Mouse (Mus musculus) monocyte, adult 5-6 weeks (primary cell): ENCODE data around the gene Gm45261. TPM values are rescaled to one million over a fixed set of nuclear protein-coding genes. Genes with fewer than 3 reads are reported as not detected.

Experiments
- ATAC-seq: fragments of 153-309, 156-312 bp; replicated peaks from 2 replicates; pipeline ENCODE4 v1.8.0; 2017; ENCODE audit warnings: mild to moderate bottlenecking; ENCODE audit not compliant: low TSS enrichment, insufficient number of reproducible peaks, severe bottlenecking, poor library complexity, low FRiP score
- total RNA-seq: library from RNA; stranded (forward); fragments of 200-1000, 200-491, 200-594 nt; gene quantifications from 3 replicates; pipeline ENCODE4 v1.2.3, GENCODE M21; 2017

Gene Gm45261
- total RNA-seq: not detected in 3 replicates

DNA sequence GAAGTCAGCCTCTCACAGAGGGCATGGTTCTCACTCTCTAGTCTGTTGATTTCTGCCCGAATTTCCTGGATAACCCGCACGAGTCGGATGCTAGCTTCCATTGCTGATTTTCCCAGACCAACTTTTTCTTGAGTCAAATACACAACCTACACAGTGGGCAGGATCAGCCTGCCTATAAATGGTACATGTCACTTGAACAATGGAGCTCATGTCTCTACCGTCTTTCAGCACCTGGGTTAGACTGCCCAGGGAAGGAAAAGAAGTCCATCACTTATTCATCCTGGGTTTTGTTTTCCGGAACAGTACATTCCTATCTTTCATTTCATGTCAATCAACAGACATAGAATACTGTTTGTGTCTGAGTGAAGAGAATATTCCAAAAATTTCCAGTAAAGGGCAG is at the start of gene Gm45261:
Gm45261 (minus strand) TSS at position 101 of the 400 bp plus-strand sequence.
- no peak for ATAC-seq

DNA sequence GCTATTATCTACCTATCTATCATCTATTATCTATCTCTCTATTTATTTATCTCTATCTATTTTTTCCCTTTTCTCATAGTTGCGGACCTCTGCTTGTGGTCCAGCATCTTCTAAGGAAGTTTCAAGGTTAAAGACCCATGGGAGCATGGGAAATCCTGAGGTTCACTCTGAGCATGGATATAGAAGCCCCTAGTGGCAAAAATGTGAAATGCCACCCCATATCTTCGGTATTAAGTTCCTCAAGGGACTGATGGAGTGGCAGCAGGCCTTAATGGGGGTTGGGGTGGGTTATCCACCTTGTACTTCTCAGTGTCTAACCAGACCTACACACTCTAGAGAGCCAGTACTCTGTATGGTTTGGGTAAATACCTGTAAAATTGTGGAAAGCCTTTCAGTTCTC is 43.5 kb upstream of the Gm45261 start:
- ATAC-seq: no peak

DNA sequence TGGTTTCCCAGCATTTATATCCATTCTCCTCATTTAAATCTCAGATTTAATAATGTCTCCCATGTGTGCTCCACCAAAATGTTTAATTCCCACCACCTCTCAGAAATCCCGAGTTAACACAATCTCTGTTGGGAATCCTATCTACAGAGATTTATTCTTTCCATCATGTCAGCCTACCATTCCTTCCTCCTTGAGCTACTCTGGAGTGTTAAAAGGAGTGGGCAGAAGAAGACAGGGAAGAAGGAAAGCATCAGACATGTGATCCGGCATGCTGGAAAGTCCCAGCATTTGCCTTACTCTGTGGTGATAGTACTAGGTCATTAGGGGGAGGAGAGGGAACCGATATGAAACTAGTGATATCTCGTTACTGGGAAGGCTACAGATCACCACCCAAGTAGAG is 42.8 kb upstream of the Gm45261 start:
- ATAC-seq: no peak

DNA sequence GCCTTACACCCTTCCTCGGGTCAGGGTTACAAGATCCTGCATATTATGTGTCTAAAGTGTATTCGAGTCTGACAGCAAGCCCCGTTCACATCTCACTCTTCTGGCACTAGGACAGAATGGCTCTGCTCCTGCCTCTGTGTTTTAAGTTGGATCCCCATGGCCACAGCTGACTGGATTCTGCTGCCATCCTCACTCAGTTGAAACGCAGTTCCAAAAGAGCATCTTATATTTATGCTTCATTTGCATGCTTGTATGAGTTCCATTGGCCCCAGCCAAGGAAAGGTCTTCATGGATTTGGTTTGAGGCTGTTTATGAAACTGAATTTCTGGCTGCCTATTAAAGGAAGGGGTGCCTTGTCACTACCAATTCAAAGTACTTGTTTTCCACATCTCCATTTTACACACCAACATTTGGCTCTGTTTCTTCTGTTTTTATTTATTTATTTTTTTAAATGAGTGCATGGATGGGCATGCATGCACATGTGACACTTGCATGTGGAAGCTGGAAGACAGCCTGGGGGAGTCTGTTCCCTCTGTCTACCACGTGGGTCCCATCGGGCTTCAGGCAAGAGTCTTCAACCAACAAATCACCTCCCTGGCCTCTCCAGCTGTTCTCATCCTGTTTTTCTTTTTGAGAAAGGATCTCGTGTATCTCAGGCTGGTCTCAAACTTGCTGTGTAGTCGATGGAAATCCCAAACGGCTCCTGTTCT is 41.4 kb upstream of the Gm45261 start:
- no peak for ATAC-seq

DNA sequence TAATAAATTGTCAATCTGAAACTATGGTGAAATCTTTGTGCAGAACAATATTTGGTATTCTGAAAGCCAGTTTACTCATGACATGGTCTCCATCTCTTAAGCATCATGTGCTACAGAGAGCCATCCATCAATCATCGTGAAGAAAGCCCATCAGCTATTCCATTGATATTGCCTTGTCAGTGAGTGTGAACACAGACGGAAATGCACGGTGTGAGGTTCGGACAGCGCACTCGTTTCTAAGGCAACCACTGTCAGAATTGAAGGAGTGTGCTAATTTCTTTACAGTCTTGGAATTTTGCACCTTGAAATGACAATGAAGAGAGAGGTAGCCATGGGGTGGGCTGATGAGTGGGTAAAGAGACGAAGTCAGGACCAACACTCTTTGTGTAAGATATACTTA is 38.0 kb upstream of the Gm45261 start:
- no peak for ATAC-seq

DNA sequence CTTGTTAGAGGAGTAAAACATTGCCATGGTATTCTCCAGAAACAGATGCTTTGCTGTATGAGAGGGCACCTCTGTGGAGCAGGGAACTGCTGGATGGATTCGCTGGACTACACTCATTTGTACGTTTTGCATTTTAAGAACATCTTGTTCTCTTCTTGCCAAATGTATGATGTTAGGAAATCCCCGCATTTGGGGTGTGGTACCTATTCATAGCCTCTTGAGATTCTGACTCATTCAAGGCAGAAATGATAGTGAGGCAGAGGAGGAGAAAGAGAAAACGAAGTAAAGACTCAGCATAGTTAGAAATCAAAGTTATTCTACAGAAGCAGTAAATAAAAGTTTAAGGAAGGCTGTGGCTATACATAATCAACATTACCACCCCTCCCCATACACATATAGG is 35.1 kb upstream of the Gm45261 start:
- ATAC-seq: peak; percentile 71

DNA sequence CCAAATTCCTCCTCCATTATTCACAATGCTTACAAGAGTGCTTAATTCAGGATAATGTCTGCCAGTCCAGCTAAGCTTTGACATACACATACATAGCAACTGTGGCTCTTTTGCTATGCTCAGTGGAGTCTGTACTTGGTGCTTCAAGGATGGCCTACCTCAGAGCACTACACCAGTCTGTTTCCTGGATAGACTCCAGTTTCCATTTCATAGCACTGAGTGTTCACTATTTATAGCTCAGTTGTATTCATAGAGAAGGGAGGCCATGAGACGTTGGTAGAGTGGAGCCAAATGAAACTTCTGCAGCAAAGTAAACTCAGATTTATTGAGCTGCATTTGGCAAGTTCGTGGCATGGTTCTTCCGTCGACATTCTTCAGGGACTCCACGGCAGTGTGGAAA is 22.2 kb upstream of the Gm45261 start:
- ATAC-seq: no peak

DNA sequence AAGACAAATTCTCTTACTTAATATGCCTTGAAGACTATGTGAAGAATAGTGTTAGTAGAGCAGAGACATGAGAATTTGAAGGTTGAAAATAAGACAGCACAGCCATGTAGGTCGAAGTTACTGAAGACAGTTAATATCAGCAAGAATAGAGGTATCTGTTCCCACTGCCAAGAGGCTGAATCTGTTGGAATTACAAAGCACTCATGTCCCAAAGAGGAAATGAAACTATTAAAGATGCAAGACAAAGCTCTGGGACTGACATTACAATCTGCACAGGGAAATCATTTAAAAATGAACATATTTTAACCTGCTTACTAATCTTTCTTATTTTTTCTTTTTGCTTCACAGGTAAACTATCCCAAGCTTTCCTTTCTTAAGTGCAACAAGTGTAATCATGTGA is 13.7 kb upstream of the Gm45261 start:
- ATAC-seq: 0 out of 2 replicates have a peak, but pooled peaks have one; percentile 31

DNA sequence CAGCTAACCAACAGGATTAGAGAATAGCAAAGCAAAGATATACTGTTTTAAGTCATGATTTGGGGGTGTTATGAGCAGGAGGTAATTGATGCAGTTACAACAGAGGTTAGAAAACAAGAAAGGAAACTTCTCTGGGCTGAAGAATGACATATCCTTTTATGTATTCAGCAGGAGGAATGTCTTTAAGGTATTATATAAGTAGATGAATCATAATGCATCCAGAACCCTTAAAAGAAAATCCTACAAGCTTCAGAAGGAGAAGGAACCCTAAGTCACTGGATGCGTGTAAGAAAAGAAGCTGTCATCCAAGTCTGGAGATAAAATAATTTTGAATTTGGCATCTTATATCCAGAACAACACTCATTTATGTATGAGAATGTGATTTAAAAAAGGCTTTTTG is 11.1 kb upstream of the Gm45261 start:
- ATAC-seq: no peak

DNA sequence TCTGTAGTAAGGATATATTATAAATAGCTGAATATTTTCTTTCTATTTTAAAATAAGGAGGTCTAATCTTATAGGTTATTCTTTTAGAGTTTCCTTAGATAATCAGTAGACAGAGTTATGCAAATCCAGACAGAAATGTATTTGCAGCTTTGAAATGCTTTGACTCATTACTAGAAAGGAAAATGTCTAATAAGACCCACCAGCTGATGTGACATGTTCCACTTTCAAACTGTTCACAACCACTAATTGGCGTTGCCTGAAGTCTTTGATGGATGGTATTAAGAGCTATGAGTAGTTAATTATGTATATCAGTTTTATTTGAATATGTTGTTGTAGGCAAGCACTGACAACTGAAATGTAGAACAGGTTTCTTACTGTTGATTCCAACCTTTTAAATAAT is 1.3 kb downstream of the Gm45261 start:
- no peak for ATAC-seq

DNA sequence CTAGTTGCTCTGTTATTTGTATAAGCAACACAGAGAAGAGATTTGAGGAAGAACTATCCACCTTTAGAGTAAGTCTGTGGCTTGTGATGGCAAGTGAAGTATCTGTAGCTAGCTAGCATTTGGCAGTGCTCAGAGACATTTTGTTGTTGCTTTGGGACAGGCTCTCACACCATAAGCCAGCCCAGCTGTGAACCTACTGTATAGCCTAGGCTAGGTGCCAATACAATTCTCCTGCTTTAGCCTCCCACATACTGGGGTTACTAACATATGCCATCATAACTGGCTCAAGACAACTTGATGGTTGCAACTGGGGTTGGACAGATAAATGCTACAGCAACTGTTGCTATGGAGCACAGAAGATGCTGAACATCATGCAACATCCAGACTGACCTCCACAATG is 1.8 kb downstream of the Gm45261 start:
- no peak for ATAC-seq

DNA sequence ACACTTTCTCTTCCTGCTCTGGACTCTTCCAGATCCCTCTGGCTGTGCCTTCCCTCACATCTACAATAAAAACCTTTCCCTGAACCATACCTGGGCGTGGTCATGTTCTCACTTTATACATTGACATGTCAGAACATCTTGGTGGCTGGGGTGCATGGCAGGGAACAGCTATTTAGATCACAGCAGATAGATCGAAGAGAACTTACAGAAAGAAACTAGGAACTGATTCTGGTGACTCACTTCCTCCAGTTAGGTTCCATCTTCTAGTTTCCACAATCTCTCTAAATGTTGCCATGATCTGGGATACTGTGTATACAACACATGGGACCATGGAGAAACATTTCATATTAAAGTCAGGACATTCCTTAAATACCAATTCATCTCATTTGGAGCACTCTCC is 7.3 kb downstream of the Gm45261 start:
- 0 out of 2 replicates have a peak, but pooled peaks have one; percentile 46 for ATAC-seq

DNA sequence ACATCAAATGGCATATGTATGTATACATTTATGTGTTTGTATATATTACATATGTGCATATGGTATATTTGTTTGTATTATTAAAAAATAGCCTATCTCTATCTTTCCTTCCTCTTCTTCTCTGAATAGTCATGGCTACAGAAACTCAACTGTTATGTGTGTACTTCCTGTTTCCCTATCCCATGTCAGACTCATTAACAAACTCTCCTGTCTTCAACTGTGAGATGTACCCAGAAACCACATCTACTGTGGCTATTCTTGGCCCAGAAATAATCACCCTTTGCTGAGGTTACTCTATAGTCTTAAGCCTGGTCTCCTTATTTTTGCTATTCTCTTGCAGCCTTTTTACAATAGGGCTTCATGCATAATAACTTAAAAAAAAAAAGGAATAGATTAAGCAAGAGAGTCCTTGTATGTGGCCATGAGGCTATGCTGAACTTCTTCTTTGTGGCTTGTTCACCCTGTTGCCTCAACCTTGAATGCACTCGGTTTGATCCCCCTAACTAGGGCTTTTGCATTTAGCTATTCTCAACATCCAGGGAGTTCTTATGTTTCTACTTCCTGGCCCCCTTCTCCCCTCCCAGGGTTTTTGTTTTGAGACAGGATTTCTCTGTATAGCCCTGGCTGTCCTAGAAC is 9.2 kb downstream of the Gm45261 start:
- ATAC-seq: peak; percentile 79

DNA sequence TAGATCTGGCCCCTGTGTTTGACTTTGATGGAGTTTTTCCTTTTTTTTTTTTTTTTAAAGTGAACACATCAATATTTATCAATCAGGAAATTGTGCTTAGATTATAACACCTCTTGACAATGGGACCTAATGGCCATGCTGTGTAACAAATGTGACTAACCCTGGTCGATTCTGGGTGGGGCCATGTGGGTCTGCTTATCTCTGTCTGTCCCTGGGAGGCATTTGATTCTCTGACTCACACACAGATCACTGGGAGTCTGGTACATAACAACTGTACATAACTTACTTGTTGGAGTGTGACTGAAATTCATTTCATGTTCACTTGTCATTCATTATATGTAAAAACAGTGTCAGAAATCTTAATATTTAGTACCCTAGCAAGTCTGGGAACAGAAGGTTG is 13.7 kb downstream of the Gm45261 start:
- ATAC-seq: no peak

DNA sequence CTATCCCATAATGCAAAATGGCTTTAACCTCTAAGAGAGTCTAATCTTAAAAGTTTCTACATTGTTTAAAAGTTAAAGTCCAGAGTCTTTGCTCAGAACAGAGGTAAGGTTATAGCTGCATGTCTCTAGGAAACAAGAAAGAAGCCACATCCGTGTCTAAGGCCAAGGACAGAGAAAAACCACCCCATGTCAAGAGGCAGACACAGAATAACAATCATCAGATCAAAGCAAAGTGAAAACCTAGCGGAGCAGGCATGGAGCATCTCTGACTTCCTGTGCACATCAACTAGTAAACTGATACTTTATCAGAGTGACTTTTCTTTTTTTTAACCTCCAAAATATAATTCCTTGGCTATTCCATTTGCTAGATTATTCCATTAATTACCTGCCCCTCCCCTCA is 20.3 kb downstream of the Gm45261 start:
- ATAC-seq: no peak

DNA sequence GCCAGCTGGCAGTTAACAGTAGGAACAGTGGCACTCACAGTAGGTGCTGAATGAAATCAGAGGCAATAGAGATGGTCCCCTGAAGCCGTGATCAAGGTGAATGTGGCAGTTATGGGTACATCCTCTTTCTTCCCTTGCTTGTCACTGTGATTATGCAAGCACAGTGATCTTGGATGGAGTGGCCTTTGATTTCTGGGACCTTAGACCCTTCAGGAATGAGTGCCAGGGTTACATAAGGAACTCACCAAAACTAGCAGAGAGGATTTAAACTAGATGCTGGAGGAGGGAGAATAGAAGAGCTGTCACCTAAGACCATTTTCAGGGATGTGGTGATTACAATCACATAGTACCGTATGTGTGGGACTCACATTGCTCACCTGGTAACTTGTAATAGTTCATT is 22.7 kb downstream of the Gm45261 start:
- ATAC-seq: no peak

DNA sequence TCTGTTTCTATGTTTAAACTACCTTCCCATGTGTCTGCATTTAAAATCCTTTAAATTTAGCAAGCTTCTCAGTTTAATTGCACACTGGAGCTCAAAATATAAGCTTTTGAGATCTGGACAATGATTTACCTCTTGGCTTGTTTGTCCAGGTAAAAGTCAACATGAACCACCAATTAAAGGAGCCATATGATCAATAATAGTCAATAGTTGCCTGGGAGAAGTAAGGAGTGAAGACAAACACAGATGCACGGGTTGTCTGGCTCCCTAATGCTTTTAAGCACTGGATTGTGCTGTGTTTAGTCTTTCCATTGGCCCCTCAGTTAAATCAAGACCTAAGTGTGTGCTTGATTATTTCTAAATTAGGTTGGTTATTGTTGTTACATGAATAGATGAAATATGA is 33.3 kb downstream of the Gm45261 start:
- no peak for ATAC-seq

DNA sequence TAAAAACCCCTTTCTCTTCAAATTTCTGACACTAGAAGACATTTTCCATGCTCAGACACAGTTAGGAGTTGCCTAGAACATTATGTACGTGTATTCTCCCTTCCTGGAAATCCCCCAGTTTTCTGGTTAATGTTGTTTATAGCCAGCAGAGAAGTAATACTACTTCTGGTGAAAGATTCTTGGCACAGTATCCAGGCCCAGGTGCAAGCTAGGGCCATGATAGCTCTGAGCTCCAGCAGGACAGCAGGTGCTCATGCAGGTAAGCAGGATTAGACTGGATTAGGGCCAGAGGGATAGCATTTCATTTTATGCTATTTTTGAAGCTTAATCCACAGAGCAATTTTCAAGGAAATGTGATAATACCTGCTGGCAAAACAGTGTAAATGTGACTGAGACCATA is 33.8 kb downstream of the Gm45261 start:
- ATAC-seq: no peak

DNA sequence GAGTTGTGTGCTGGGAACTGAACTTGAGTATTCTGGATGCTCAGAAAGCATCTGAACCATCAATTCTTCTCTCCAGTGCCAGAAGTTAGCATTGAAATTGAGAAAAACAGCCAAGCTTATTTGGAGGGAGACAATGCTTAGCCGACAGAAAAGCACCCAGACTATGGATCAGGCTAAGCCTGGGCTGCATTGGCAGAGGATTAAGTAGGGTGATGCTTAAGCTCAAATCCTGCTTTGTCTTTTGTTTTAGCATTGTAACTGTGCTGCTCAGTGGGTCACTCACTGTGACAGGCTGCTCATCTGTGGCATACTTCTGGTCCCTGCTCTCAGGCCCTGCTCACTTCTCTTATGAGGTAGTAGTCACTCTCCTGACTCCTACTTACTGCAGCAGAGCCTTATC is 36.6 kb downstream of the Gm45261 start:
- no peak for ATAC-seq

DNA sequence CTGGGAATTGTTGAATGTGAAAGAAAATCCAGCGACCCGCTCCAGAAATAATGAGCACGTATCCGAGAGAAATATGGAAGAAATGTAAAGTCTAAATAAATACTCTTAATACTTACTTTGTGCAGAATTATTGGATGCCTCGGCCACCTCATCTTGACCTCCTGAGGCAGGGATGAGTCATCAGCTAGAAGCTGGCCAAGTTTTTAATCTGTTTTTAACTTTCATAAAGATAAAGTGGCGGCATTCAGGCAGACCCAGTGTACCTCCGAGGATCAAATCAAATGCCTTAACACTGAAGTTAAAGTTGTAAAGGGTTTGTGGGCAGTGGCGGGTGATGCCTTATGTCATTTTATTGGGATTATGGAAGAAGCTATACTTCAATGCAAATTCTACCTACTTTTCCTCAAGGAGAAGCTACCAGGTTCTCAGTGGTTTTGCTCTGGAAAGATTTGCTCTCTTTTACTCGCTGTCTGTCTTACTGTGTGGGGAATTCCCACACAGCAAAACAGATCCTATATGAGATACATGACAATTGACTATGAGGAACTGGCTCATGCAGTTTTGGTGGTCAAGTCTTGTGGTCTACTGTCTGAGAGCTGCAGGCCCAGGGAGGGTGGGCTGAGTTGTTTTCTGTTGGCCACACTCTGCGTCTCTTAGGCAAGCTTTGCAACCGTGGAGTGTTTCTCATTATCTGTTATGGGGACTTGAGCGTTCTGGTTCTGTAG is 42.8 kb downstream of the Gm45261 start:
- ATAC-seq: peak; percentile 47; the same call in 1 of the 2 replicates
